17 mouse cellular contexts compared by ENCODE assay signal in genomic region chr7:16608046-16608445, GRCm38 (mm10).
"Had no signal": no experiment of that assay in that cellular context is flagged by ENCODE, and none has a peak within 500 bp of the region (broad histone marks: within the 10 kb centered on the region; RNA-seq: fewer than 3 reads in every experiment).

No protein-coding gene starts in this region.

- ATAC-seq: liver, embryonic 12.5 days; midbrain, embryonic 13.5 days had no signal

- H3K36me3 ChIP-seq: neural tube, embryonic 15.5 days had no signal

- H3K27me3 ChIP-seq: limb, embryonic 13.5 days; lung, embryonic 15.5 days; midbrain, embryonic 13.5 days; neural tube, embryonic 15.5 days had no signal

- H3K9me3 ChIP-seq: liver, embryonic 12.5 days; lung, embryonic 15.5 days; midbrain, embryonic 13.5 days; neural tube, embryonic 15.5 days had no signal

- H3K4me2 ChIP-seq: limb, embryonic 13.5 days; liver, embryonic 12.5 days; lung, embryonic 15.5 days; midbrain, embryonic 13.5 days; neural tube, embryonic 15.5 days had no signal

- H3K9ac ChIP-seq: limb, embryonic 13.5 days; liver, embryonic 12.5 days; lung, embryonic 15.5 days; midbrain, embryonic 13.5 days; neural tube, embryonic 15.5 days had no signal

- H3K4me3 ChIP-seq: layer of hippocampus, adult 2 months; limb, embryonic 13.5 days; liver, embryonic 12.5 days; lung, embryonic 15.5 days; midbrain, embryonic 13.5 days; neural tube, embryonic 15.5 days had no signal

- H3K27ac ChIP-seq: layer of hippocampus, adult 2 months; limb, embryonic 13.5 days; liver, embryonic 12.5 days; macrophage; midbrain, embryonic 13.5 days; neural tube, embryonic 15.5 days had no signal

- DNase-seq: kidney, adult 18-20 months; kidney, postnatal 10 days; kidney, postnatal 4 days; left cerebral cortex, postnatal 4 days; lung, postnatal 14 days; right cerebral cortex, adult 18-20 months; right cerebral cortex, postnatal 25 days; spleen, adult 18-20 months; thymus, adult 18-20 months; thymus, postnatal 25 days had no signal
